Mouse (Mus musculus) CD8-positive naive resting alpha-beta T cell, adult 57 days (primary cell): ENCODE data around the gene Rasgrp2. TPM values are rescaled to one million over a fixed set of nuclear protein-coding genes. Genes with fewer than 3 reads are reported as not detected.

Experiments
- total RNA-seq: library from RNA; stranded (reverse); gene quantifications from one replicate; pipeline ENCODE4 v1.2.4, GENCODE M21; 2023

The Rasgrp2 gene
- 721 TPM for total RNA-seq

GRCm38 (mm10) chr19:6399285-6400095 lies at the start of gene Rasgrp2:
TSS of gene Rasgrp2 (plus strand) at chr19:6399340.

GRCm38 (mm10) chr19:6363411-6364240 lies 35.5 kb upstream of the Rasgrp2 start, which contains the start of gene Sf1:
TSS of gene Sf1 (plus strand) at chr19:6363690.

DNA sequence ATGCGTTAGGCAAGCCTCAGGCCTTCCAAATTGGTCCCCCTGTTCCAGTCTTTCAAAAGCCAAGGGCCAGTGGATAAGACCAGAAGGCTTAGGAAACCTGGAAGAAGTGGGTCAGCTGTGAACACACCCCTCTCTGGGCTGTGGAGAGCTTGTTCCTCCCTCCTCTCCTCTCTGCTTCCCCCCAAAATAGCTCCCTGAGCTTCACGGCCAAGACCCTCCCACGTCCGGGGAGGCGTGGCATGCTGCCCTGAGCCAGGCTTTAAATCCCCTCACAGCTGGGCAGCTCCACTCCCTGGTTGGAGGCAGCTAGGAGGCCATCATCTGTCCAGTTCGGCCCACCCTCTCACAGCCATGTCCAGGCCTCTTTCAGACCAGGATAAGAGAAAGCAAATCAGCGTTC lies 15.0 kb upstream of the Rasgrp2 start, which contains the start of gene Pygm:
TSS of gene Pygm (plus strand) at position 272 of the 400 bp plus-strand sequence.

DNA sequence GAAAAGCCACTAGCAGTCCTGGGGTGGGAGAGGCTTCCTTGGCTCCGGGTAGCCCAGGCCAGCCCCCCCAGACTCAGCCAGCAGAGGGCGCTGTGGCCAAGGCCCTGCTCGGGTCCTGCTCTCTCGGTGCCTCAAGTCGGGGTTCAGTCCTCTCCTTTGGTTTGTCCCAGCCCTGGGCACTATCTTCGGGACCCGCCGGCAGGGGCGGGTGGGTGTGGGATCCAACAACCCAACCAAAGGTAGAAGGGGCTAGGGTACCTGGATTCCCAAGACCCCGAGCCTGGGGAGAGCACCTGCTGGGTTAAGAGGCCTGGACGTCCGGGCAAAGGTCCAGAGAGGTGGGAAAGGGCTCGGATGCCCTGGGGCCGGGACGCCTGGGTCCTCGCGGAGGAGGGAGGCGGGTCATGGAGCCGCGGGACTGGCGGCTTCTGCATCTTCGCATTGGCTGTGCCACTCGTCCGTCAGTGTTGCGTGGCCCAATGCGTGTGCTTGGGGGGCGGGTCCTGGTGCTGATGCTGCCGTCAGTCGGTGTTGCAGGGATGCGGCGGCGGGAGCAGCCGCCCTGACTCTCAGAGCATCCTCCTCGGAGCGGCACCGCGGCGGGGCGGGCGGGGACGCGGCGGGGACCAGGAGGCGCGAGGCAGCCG lies 19.2 kb downstream of the Rasgrp2 start, which contains the start of gene Nrxn2:
TSS of gene Nrxn2 (plus strand) at position 499 of the 647 bp plus-strand sequence.

Other genes with a start within 250 kb of the Rasgrp2 start
- gene Majin, start 215.0 kb upstream of the Rasgrp2 start, total RNA-seq = not detected
- gene Gpha2, start 173.0 kb upstream of the Rasgrp2 start, total RNA-seq = not detected
- gene Ppp2r5b, start 163.5 kb upstream of the Rasgrp2 start, total RNA-seq = 21.7 TPM
- gene Atg2a, start 157.7 kb upstream of the Rasgrp2 start, total RNA-seq = 156 TPM
- 86.5 TPM for gene Ehd1, start 122.6 kb upstream of the Rasgrp2 start, total RNA-seq
- gene Cdc42bpg, start 92.9 kb upstream of the Rasgrp2 start, total RNA-seq = 9.1 TPM
- gene Men1, start 64.4 kb upstream of the Rasgrp2 start, total RNA-seq = 46.4 TPM
- gene Map4k2, start 58.2 kb upstream of the Rasgrp2 start, total RNA-seq = 585 TPM
- 936 TPM for gene Sf1, start 35.6 kb upstream of the Rasgrp2 start, total RNA-seq
- gene Pygm, start 14.9 kb upstream of the Rasgrp2 start, total RNA-seq = 20.2 TPM
- gene Nrxn2, start 19.4 kb downstream of the Rasgrp2 start, total RNA-seq = 0.49 TPM
- gene Slc22a12, start 143.7 kb downstream of the Rasgrp2 start, total RNA-seq = not detected